Mouse (Mus musculus) kidney, embryonic 16.5 days (tissue): ENCODE data around the gene Dnm3. TPM values are rescaled to one million over a fixed set of nuclear protein-coding genes. Genes with fewer than 3 reads are reported as not detected.

Source experiments
- ATAC-seq: fragments of 200-750 bp; cut with Nextera tagmentation; 2 replicates; pipeline ENCODE4 v1.8.0; 2017; ENCODE audit warnings: moderate TSS enrichment; ENCODE audit not compliant: low FRiP score, low TSS enrichment
- H3K27ac ChIP-seq: fragments of 300-500 bp; sonication (generic); 2 replicates; pipeline ENCODE4 v1.5.1; 2014; ENCODE audit warnings: low read length
- H3K27me3 ChIP-seq: fragments of 300-500 bp; sonication (generic); 2 replicates; pipeline ENCODE4 v1.6.1; 2014; ENCODE audit warnings: low read length, control low read depth, mixed read lengths; ENCODE audit not compliant: insufficient read depth
- H3K36me3 ChIP-seq: fragments of 300-500 bp; sonication (generic); 2 replicates; pipeline ENCODE4 v1.6.1; 2014; ENCODE audit warnings: low read length, control low read depth, mixed read lengths; ENCODE audit not compliant: insufficient read depth
- H3K4me1 ChIP-seq: fragments of 300-500 bp; sonication (generic); 2 replicates; pipeline ENCODE4 v1.6.1; 2014; ENCODE audit warnings: low read length, control low read depth, mixed read lengths; ENCODE audit not compliant: insufficient read depth
- H3K4me2 ChIP-seq: fragments of 300-500 bp; sonication (generic); replicated peaks from 2 replicates; pipeline ENCODE4 v1.6.1; 2014; ENCODE audit warnings: low read depth, low read length
- H3K4me3 ChIP-seq: fragments of 300-500 bp; sonication (generic); 2 replicates; pipeline ENCODE4 v1.5.1; 2014; ENCODE audit warnings: mild to moderate bottlenecking, low read length
- H3K9ac ChIP-seq: fragments of 300-500 bp; sonication (generic); replicated peaks from 2 replicates; pipeline ENCODE4 v1.6.1; 2014; ENCODE audit warnings: low read length
- H3K9me3 ChIP-seq: fragments of 300-500 bp; sonication (generic); 2 replicates; pipeline ENCODE4 v1.6.1; 2016; ENCODE audit warnings: low read length, control low read depth
- WGBS: fragments of 180-500 bp; shearing (Covaris S2); extraction: QIAGEN DNeasy Blood & Tissue Kit; methylation state at CpG from one replicate; pipeline ENCODE4 v1.1.7; 2014; 5-methylcytosine and 5-hydroxymethylcytosine counted together
- polyA plus RNA-seq: library from polyadenylated mRNA; unstranded; fragments of >200 nt; fragmentation: Nextera tagmentation; extraction: Ambion mirVana; gene quantifications from 2 replicates; pipeline ENCODE4 v1.2.1, GENCODE M21; 2015

Gene Dnm3
- polyA plus RNA-seq, 1 experiment from 2014 or later: 6.8 TPM

DNA sequence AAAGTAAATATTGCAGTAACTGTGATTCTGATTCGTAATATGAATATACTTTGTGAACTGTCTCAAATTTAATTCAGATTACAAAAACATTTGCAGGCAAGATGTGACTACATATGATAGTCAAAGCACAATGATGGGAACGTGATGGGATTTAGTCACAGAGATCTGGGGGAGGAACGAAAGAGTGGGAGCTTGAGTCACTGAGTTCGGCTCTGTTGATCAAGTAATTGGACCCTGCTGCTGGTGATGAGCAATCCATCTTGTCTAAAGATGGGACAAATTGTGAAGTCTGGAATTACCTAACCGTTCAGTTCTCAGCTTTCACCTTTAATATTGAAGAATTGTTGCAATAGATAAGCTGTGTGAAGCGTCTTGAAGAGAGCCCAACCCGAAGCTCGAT is 505.6 kb downstream of the Dnm3 start:
- Histone ChIP-seq H3K27me3 (no peaks in the 10 kb centered on the region), H3K36me3 (peaks cover 8% of the 10 kb centered on the region; the same call in 1 of the 2 replicates), H3K9ac (no peak overlapping the region), H3K4me1 (peaks cover 55% of the 10 kb centered on the region), H3K27ac (no peak overlapping the region), H3K4me2 (no peak overlapping the region), H3K4me3 (no peak overlapping the region), H3K9me3 (no peaks in the 10 kb centered on the region)
- no peak for ATAC-seq
- WGBS: 51% methylated on average over 8 of the region's 8 CpGs

GRCm38 (mm10) chr1:161970874-161971273 is 507.0 kb downstream of the Dnm3 start:
- Histone ChIP-seq H3K4me2 (no peak overlapping the region), H3K9me3 (no peaks in the 10 kb centered on the region), H3K27ac (no peak overlapping the region), H3K4me3 (no peak overlapping the region), H3K4me1 (peaks cover 41% of the 10 kb centered on the region), H3K9ac (no peak overlapping the region), H3K36me3 (peaks cover 8% of the 10 kb centered on the region; the same call in 1 of the 2 replicates), H3K27me3 (no peaks in the 10 kb centered on the region)
- no peak for ATAC-seq
- 96% methylated on average over 9 of the region's 9 CpGs for WGBS

DNA sequence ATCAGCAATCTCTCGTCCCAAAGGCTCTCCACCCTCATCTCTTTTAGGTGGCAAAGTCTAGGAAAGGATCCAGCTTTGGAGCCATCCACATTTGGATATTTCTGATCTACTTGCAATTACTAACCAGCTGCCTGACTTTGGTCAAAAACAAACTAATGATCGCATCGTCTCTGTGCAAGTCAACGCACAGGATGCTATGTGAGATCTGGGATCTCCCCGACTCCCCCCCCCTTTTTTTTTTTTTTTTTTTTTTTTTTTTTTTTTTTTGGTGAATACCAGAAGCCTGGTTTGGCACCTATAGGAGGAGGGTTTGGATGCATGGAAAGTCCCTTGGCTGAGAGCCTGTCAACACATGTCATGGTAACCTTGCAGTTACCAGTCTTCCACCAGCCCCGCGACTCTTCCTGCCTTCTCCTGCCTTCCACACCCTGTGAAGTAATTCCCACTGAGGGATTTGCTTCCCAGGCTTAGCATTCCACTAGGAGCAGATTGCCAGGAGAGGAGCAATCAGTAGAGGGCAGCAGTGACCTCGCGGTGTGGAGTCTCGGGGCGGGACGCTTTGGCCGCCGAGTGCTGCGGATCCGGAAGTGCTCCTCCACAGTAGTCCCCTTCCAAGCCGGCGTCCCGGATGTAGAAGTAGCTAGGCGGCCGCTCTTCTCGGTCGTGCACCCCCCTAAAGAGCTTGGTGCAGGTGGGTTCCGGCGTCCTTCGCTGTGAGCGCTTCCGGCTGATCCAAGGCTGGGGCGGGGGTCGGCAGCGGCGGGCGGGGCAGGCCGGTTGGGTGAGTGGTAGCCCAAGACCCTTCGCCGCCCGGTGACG is 509.0 kb downstream of the Dnm3 start, which contains the start of gene Pigc:
TSS of gene Pigc (plus strand) at position 598 of the 819 bp plus-strand sequence.
- WGBS: 3% methylated on average over 38 of the region's 38 CpGs
- Histone ChIP-seq H3K4me2 (peak within 1 kb of the TSS; percentile 71), H3K9ac (peak within 1 kb of the TSS; percentile 81), H3K36me3 (peaks cover 8% of the 10 kb centered on the region; the same call in 1 of the 2 replicates), H3K9me3 (no peaks in the 10 kb centered on the region), H3K4me3 (peak within 1 kb of the TSS; percentile 70), H3K27me3 (no peaks in the 10 kb centered on the region), H3K27ac (peak within 1 kb of the TSS; percentile 80), H3K4me1 (peaks cover 24% of the 10 kb centered on the region)
- ATAC-seq: peak; percentile 98

DNA sequence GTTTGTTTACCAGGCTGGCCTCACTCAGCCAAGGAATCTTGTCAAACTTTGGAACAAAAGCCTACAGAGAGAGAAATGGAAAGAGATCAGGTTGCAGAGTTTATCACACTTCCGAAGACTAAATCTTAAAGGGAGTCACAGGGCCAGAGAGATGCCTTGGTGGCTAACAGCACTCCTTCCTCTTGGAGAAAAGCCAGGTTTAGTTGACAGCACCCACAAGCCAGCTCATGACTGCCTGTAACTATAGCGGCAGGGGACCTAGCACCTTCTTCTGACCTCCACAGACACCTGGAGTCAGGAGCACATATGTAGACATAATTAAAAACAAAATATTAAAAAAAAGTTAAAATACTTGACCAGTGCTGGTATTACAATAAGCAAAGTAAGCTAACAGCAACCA is 509.9 kb downstream of the Dnm3 start:
- 59% methylated on average over 2 of the region's 2 CpGs for whole genome bisulfite sequencing
- Histone ChIP-seq H3K27ac (no peak overlapping the region), H3K4me2 (no peak overlapping the region), H3K27me3 (no peaks in the 10 kb centered on the region), H3K4me3 (no peak overlapping the region), H3K9ac (no peak overlapping the region), H3K36me3 (peaks cover 8% of the 10 kb centered on the region; the same call in 1 of the 2 replicates), H3K9me3 (no peaks in the 10 kb centered on the region), H3K4me1 (peaks cover 19% of the 10 kb centered on the region)
- no peak for ATAC-seq

GRCm38 (mm10) chr1:161962465-161963377 is 515.1 kb downstream of the Dnm3 start:
- H3K27ac ChIP-seq: no peak overlapping the region
- no peaks in the 10 kb centered on the region for H3K9me3 ChIP-seq
- peak; percentile 78; the same call in 1 of the 2 replicates for ATAC-seq
- no peaks in the 10 kb centered on the region for H3K4me1 ChIP-seq
- H3K27me3 ChIP-seq: no peaks in the 10 kb centered on the region
- H3K4me2 ChIP-seq: no peak overlapping the region
- no peak overlapping the region for H3K9ac ChIP-seq
- no peak overlapping the region for H3K4me3 ChIP-seq
- WGBS: 50% methylated on average over 3 of the region's 3 CpGs
- H3K36me3 ChIP-seq: no peaks in the 10 kb centered on the region

DNA sequence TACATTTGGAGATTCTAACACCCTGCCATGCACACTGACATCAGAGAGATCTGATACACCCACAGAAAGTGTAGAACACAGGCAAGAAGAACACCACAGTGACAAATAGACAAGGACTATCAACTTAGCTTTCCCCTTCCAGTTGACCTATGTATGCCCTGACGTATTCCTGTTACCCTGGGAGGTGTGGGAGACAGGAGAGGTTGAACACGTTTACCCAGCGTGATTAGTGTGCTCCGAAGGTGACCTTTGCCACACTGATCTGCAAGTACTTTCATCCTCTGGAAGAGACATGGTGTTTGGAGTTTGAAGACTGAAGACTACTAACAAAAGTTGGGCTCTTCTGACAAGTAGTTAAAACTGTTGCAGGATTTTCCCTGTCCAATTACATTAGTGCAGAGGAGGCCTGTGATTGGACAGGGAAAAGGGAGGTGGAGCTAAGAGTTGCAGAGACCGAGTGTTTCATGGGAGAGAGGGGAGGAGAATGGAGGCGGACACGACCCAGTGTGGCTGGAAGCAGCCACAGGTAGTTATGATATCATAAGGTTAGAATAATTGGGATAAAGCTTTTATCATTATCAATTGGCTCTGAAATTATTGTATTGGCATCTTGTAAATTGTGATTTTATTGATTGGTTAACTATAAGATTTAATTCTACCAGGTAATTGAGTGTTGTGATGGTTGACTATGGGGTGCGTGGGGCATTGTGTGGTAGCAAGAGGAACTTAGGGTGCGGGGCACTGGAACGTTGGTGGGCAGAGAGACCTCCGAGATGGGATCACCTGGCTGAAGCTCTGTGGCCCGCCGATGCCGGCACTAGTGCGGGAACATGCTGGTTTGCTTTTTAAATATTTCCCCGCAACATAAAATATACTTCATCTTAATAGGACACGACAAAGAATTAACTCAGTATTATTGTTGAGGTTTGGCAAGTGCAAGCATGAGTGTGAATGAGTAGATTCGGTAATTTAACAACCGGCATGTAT is 519.6 kb downstream of the Dnm3 start:
- H3K27me3 ChIP-seq: no peaks in the 10 kb centered on the region
- no peak overlapping the region for H3K4me3 ChIP-seq
- 74% methylated on average over 19 of the region's 19 CpGs for WGBS
- H3K4me1 ChIP-seq: no peaks in the 10 kb centered on the region; the same call in 1 of the 2 replicates
- H3K36me3 ChIP-seq: no peaks in the 10 kb centered on the region
- no peak overlapping the region for H3K27ac ChIP-seq
- H3K9ac ChIP-seq: no peak overlapping the region
- no peak overlapping the region for H3K4me2 ChIP-seq
- no peak for ATAC-seq
- H3K9me3 ChIP-seq: no peaks in the 10 kb centered on the region

DNA sequence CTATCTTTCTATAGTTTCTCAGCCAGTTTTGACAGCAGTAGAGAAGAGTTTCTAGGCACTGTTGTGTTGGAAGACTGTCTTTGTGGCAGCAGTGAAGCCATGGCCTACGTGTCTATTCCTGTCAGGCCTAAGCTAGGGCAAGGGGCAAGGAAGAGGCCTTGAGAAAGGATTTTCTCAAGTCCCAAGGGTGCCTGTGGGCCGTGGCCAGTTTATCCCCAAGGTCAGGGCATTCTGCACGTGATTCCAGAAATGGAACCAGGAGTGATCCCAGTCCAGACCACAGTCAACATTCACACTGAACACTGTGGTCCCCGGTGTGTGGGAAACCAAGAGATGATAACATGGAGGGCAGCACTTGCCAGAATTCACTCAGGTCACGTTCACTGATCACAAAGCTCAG is 522.0 kb downstream of the Dnm3 start:
- no peaks in the 10 kb centered on the region for H3K27me3 ChIP-seq
- H3K4me1 ChIP-seq: no peaks in the 10 kb centered on the region; the same call in 1 of the 2 replicates
- no peak overlapping the region for H3K4me2 ChIP-seq
- no peak overlapping the region for H3K27ac ChIP-seq
- no peaks in the 10 kb centered on the region for H3K9me3 ChIP-seq
- WGBS: 72% methylated on average over 5 of the region's 5 CpGs
- H3K9ac ChIP-seq: no peak overlapping the region
- no peaks in the 10 kb centered on the region for H3K36me3 ChIP-seq
- no peak overlapping the region for H3K4me3 ChIP-seq
- no peak for ATAC-seq

DNA sequence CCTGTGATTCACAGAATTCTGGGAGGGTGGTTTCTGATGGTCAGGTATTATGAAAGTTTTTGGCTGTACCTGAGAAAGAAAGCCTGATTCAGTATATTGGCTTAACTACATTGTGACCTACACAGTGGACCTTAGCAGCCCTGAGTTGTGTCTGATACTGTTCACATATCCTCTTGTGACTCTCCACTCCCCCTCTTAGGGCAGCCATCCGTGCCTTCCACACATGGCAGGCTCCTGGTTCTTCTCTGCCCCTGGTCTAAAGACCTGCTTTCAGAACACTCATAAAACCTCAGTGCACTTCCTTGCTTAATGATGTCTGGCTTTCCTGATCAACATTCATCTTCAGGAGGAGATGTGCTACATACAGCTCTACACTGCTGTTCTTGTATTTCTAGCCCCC is 525.2 kb downstream of the Dnm3 start:
- Histone ChIP-seq H3K36me3 (no peaks in the 10 kb centered on the region), H3K4me1 (no peaks in the 10 kb centered on the region; the same call in 1 of the 2 replicates), H3K27ac (peak overlapping the region; percentile 56), H3K4me2 (no peak overlapping the region), H3K27me3 (no peaks in the 10 kb centered on the region), H3K9me3 (no peaks in the 10 kb centered on the region), H3K4me3 (no peak overlapping the region), H3K9ac (no peak overlapping the region)
- peak; percentile 93 for ATAC-seq
- WGBS: 23% methylated on average over 1 of the region's 1 CpGs
